Mouse (Mus musculus): Measurements from ENCODE around the gene Serpine1. TPM values are rescaled to one million over a fixed set of nuclear protein-coding genes. Genes with fewer than 3 reads are reported as not detected.

Gene Serpine1
- polyA plus RNA-seq, 1 experiment from 2014 or later, result 0.05 TPM

DNA sequence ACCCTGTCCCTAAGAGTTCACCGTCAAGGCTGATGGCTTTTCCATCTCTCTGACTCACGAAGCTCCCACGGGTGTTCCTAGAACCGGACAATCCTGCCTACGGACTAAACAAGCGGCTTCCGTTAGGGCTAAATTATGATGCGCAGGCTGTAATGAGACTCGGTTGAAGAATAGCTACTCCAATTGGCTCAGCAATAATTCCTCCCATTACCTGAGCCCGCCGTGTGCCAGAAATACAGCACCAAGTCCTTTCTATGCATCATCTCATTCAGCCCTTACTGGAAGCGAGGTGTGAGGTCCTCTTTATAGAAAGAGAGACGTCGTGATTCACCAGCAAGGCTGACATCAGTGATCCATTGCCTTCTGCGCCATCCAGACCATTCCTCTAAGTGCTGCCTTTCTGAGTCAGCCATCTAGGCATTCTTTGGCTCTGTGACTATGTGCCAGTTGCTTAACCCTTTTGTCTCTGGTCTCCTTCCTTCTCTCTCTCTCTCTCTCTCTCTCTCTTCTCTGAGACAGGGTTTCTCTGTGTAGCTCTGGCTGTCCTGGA, 59.6 kb downstream of the Serpine1 start:
- 68% methylated on average over 15 of the region's 15 CpGs for WGBS (ENCODE audit: insufficient replicate concordance)
- H3K4me2 ChIP-seq, result no peak overlapping the region

More for the DNA sequence above, 59.6 kb downstream of the Serpine1 start:
- DNase-seq, result no peak
- Histone ChIP-seq H3K4me3 (replicated peaks) (no peak overlapping the region), H3K9ac (no peak overlapping the region), H3K4me1 (replicated peaks) (no peaks in the 10 kb centered on the region), H3K36me3 (no peaks in the 10 kb centered on the region), H3K27me3 (peaks cover 6% of the 10 kb centered on the region), H3K9me3 (replicated peaks) (no peaks in the 10 kb centered on the region), H3K27ac (no peak overlapping the region)
- no peak for ATAC-seq (ENCODE audit: low read depth)

Other genes with a start within 250 kb of the Serpine1 start
- 1.3 and 1.8 TPM in 2 replicates for gene Col26a1, start 189.1 kb downstream of the Serpine1 start, polyA plus RNA-seq (2015; fragmentation: Nextera tagmentation; extraction: Ambion mirVana)
- gene Ift22, start 164.1 kb downstream of the Serpine1 start, polyA plus RNA-seq (2015; fragmentation: Nextera tagmentation; extraction: Ambion mirVana), result 13.3 and 13.7 TPM in 2 replicates
- gene Fis1, start 119.0 kb downstream of the Serpine1 start, polyA plus RNA-seq (2015; fragmentation: Nextera tagmentation; extraction: Ambion mirVana), result 190 and 196 TPM in 2 replicates
- 2.3 and 3.0 TPM in 2 replicates for gene Cldn15, start 105.7 kb downstream of the Serpine1 start, polyA plus RNA-seq (2015; fragmentation: Nextera tagmentation; extraction: Ambion mirVana)
- gene Plod3, start 85.2 kb downstream of the Serpine1 start, polyA plus RNA-seq (2015; fragmentation: Nextera tagmentation; extraction: Ambion mirVana), result 12.8 and 13.7 TPM in 2 replicates
- gene Znhit1, start 84.2 kb downstream of the Serpine1 start, polyA plus RNA-seq (2015; fragmentation: Nextera tagmentation; extraction: Ambion mirVana), result 57.8 and 61.7 TPM in 2 replicates
- not detected in 2 replicates for gene Vgf, start 45.9 kb downstream of the Serpine1 start, polyA plus RNA-seq (2015; fragmentation: Nextera tagmentation; extraction: Ambion mirVana)
- gene Ap1s1, start 26.1 kb downstream of the Serpine1 start, polyA plus RNA-seq (2015; fragmentation: Nextera tagmentation; extraction: Ambion mirVana), result 109 and 114 TPM in 2 replicates
- 8.4 and 9.9 TPM in 2 replicates for gene Trim56, start 43.9 kb upstream of the Serpine1 start, polyA plus RNA-seq (2015; fragmentation: Nextera tagmentation; extraction: Ambion mirVana)
- not detected in 2 replicates for gene Muc3, start 77.1 kb upstream of the Serpine1 start, polyA plus RNA-seq (2015; fragmentation: Nextera tagmentation; extraction: Ambion mirVana)
- gene Muc3a, start 140.1 kb upstream of the Serpine1 start, polyA plus RNA-seq (2015; fragmentation: Nextera tagmentation; extraction: Ambion mirVana), result 0.05 TPM in 1 of 2 replicates, not detected in the other
- 15.9 and 16.6 TPM in 2 replicates for gene Ache, start 215.3 kb upstream of the Serpine1 start, polyA plus RNA-seq (2015; fragmentation: Nextera tagmentation; extraction: Ambion mirVana)
- gene Ufsp1, start 222.4 kb upstream of the Serpine1 start, polyA plus RNA-seq (2015; fragmentation: Nextera tagmentation; extraction: Ambion mirVana), result 8.4 TPM in 2 replicates
- 86.7 and 102 TPM in 2 replicates for gene Srrt, start 235.4 kb upstream of the Serpine1 start, polyA plus RNA-seq (2015; fragmentation: Nextera tagmentation; extraction: Ambion mirVana)
- gene Trip6, start 242.1 kb upstream of the Serpine1 start, polyA plus RNA-seq (2015; fragmentation: Nextera tagmentation; extraction: Ambion mirVana), result 10.1 and 10.6 TPM in 2 replicates

Measured in liver, embryonic 13.5 days (tissue).